Mouse (Mus musculus): Measurements from ENCODE around the gene Ifitm1.
"Not testable (repeated sequence)": the region's sequence is repeated elsewhere in the genome, so short reads cannot be mapped to it uniquely, and the experiment has no call there.

The Ifitm1 gene

DNA sequence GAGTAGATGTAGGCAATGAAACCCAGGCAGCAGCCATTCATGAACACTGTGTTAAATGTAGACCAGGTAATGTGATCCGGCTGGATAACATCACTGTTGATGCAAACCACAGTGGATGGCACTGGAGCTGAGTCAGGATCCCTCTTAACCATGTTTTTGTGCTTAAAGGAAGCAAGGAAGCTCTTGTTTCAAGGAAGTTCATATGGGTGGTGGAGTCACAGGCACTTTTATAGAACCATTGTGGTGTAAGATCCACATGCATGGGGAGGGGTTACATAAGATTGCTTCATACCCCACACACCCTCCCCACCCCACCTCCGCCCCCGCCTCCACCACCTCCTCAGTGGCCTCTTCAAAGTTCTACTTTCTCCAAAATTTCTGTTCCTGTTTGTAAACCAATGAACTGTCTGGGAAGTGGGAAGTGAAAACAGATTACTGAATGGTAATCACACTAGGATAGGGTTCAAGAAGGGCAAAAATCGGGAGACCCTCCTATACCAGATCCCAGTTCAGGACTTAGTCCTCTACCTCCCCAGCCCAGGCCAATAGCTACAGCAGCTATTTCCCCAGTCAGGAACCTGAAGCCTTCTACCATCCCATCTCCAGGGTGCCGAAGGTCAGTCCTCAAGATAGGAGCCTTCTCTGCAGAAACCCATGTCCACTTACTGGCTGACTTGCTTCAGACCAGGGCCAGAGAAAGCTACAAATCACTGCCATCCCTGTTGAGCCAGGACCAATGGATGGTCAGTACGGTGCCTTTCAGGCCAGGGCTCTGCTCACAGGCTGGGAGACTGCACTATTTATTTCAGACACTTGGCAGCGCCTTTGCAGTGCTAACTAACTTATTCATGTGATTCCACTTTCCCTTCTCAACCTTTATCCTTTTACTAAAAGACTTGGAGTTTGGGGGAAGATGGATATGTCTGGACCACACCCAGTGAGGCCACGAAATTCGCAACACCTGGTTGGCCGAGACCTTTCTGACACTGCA lies 50.0 kb downstream of the Ifitm1 start:
- DNase-seq (ENCODE audit: low read depth, low spot score), result no peak

DNA sequence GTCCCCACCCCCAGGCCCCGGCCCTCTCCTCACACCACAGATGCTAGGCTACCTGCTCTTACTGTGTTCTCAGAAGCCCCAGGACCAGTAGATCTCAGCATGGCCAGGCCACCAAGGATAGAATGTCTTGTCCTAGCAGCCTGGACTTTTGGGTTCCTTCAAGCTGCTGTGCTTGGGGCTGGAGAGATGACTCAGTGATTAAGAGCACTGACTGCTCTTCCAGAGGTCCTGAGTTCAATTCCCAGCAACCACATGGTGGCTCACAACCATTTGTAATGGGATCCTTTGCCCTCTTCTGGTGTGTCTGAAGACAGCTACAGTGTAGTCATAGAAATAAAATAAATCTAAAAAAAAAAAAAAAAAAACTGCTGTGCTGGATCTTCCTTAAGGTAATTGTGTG lies 50.8 kb downstream of the Ifitm1 start, which contains the start of gene Ifitm6:
Gene Ifitm6, minus strand, starts transcription at position 101 of the 400 bp plus-strand sequence.
- DNase-seq (ENCODE audit: low read depth, low spot score), result not testable (repeated sequence)

DNA sequence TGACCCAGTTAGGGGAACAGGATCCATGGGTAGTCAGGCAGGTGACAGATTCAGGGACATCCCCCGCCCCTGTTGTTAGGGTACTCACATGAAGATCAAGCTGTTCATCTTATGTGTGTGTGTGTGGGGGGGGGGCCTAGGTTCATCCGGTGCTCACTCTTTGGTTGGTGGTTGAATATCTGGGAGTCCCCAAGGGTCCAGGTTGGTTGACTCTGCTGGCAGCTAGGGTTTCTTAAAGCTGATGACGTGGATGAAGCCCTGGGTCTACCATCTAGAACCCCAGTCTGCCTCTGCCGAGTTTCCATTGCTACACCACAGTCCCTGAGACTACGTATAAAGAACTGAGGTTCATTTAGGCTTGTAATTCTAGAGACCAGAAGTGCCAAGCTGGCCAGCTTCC lies 52.0 kb downstream of the Ifitm1 start:
- DNase-seq (ENCODE audit: low read depth, low spot score), result no peak
